In genomic region chr7:78119809-78120208, GRCm38 (mm10) we compare ENCODE assay signal across 21 mouse cellular contexts.
A peak's percentile ranks its signal among the peaks of the same experiment; 100 is the strongest.
DNase-seq lines count a peak whose midpoint lies in the region; ATAC-seq and TF ChIP-seq lines count a peak whose summit lies in the region.
"Had no signal": no experiment of that assay in that cellular context is flagged by ENCODE, and none has a peak within 500 bp of the region (broad histone marks: within the 10 kb centered on the region; RNA-seq: fewer than 3 reads in every experiment).

No protein-coding gene starts in this region.

- no peak for ATAC-seq in forebrain, embryonic 15.5 days (replicated peaks)
- ATAC-seq in forebrain, embryonic 14.5 days, result no peak
- peak; percentile 90 for ATAC-seq in frontal cortex, adult (ENCODE audit: low TSS enrichment)
- ATAC-seq: forebrain, embryonic 13.5 days had no signal

- no peaks in the 10 kb centered on the region for H3K27me3 ChIP-seq in forebrain, embryonic 15.5 days
- no peaks in the 10 kb centered on the region for H3K27me3 ChIP-seq in forebrain, embryonic 14.5 days (replicated peaks; ENCODE audit: control insufficient read depth, insufficient read depth, low read length)
- H3K27me3 ChIP-seq: embryonic facial prominence, embryonic 12.5 days; forebrain, embryonic 13.5 days had no signal

- DNase-seq in forebrain, embryonic 14.5 days (ENCODE audit: low spot score), result no peak
- no peak for DNase-seq in frontal cortex, postnatal 36 days (ENCODE audit: low spot score in 2 of 2)
- peak; percentile 14 for DNase-seq in brain, embryonic 14.5 days (ENCODE audit: low read depth)
- DNase-seq in telencephalon, adult 2 months (ENCODE audit: low read depth, low spot score), result peak; percentile 23
- no peak for DNase-seq in thymus, postnatal 0 days (ENCODE audit: low spot score)
- DNase-seq in embryo, embryonic 10.5 days (ENCODE audit: low spot score), result no peak
- DNase-seq: adrenal gland, adult 2 months; adrenal gland, postnatal 10 days; adrenal gland, postnatal 25 days; cerebellum, adult 11-12 months; cerebellum, adult 2 months; cerebellum, adult 9-10 months; cerebellum, postnatal 10 days; cerebellum, postnatal 25 days; gastrocnemius, adult 2 months had no signal

- no peak overlapping the region for H3K4me3 ChIP-seq in forebrain, embryonic 15.5 days
- H3K4me3 ChIP-seq in forebrain, embryonic 14.5 days (ENCODE audit: low read depth, low read length), result no peak overlapping the region
- H3K4me3 ChIP-seq: embryonic facial prominence, embryonic 12.5 days; erythroblast, embryonic 14.5 days; forebrain, embryonic 10.5 days; forebrain, embryonic 13.5 days; gastrocnemius, adult 2 months had no signal

- TF ChIP-seq CTCF in brain, embryonic 14.5 days (IDR thresholded peaks at IDR 0.05; ENCODE audit: borderline replicate concordance, extremely low read depth, insufficient read depth, insufficient read length), result no peak

- TF ChIP-seq POLR2A in brain, embryonic 14.5 days (IDR thresholded peaks at IDR 0.05; ENCODE audit: borderline replicate concordance, extremely low read depth, insufficient read depth, insufficient read length, poor library complexity, severe bottlenecking), result no peak

- H3K4me2 ChIP-seq in forebrain, embryonic 15.5 days (replicated peaks), result no peak overlapping the region
- no peak overlapping the region for H3K4me2 ChIP-seq in forebrain, embryonic 14.5 days (ENCODE audit: low read length)
- H3K4me2 ChIP-seq: embryonic facial prominence, embryonic 12.5 days; forebrain, embryonic 13.5 days had no signal

- no peak overlapping the region for H3K9ac ChIP-seq in forebrain, embryonic 15.5 days (replicated peaks)
- no peak overlapping the region for H3K9ac ChIP-seq in forebrain, embryonic 14.5 days (ENCODE audit: low read length)
- H3K9ac ChIP-seq: embryonic facial prominence, embryonic 12.5 days; forebrain, embryonic 13.5 days had no signal

- no peaks in the 10 kb centered on the region for H3K4me1 ChIP-seq in forebrain, embryonic 15.5 days
- no peaks in the 10 kb centered on the region for H3K4me1 ChIP-seq in forebrain, embryonic 14.5 days (ENCODE audit: control insufficient read depth, insufficient read depth, low read length)
- H3K4me1 ChIP-seq: embryonic facial prominence, embryonic 12.5 days; forebrain, embryonic 10.5 days; forebrain, embryonic 13.5 days had no signal

- peak overlapping the region; percentile 11; the same call in 1 of the 2 replicates for H3K27ac ChIP-seq in forebrain, embryonic 15.5 days (replicated peaks)
- H3K27ac ChIP-seq in forebrain, embryonic 14.5 days (ENCODE audit: low read depth, low read length), result no peak overlapping the region
- H3K27ac ChIP-seq: embryonic facial prominence, embryonic 12.5 days; forebrain, embryonic 10.5 days; forebrain, embryonic 13.5 days; gastrocnemius, adult 2 months had no signal

- WGBS in forebrain, embryonic 15.5 days, result 56% methylated on average over 1 of the region's 1 CpGs
- WGBS in forebrain, embryonic 14.5 days, result 77% methylated on average over 1 of the region's 1 CpGs

- no peaks in the 10 kb centered on the region for H3K36me3 ChIP-seq in forebrain, embryonic 15.5 days
- H3K36me3 ChIP-seq in forebrain, embryonic 14.5 days (ENCODE audit: control insufficient read depth, insufficient read depth, low read length), result no peaks in the 10 kb centered on the region
- H3K36me3 ChIP-seq: embryonic facial prominence, embryonic 12.5 days; forebrain, embryonic 10.5 days had no signal

- H3K9me3 ChIP-seq in forebrain, embryonic 15.5 days, result no peaks in the 10 kb centered on the region
- H3K9me3 ChIP-seq in forebrain, embryonic 14.5 days (replicated peaks; ENCODE audit: control insufficient read depth, low read length), result no peaks in the 10 kb centered on the region
- H3K9me3 ChIP-seq: forebrain, embryonic 10.5 days; forebrain, embryonic 13.5 days had no signal

Comparison
In these comparisons a context has a peak if more than half of its experiments do, and no peak if none do; other contexts are left out.
1. DNase-seq: peak in brain, embryonic 14.5 days (single experiment) and telencephalon, adult 2 months (single experiment); none in forebrain, embryonic 14.5 days (single experiment), frontal cortex, postnatal 36 days (0 of 2), thymus, postnatal 0 days (single experiment) and embryo, embryonic 10.5 days (single experiment).